Mouse (Mus musculus): ENCODE data around the gene Plekhh1.

GRCm38 (mm10) chr12:79017994-79018399 is 11.0 kb upstream of the Plekhh1 start:
- TF ChIP-seq POLR2A (IDR thresholded peaks at IDR 0.05; ENCODE audit: borderline replicate concordance, control insufficient read depth, low read depth, low read length) (no peak), CTCF (IDR thresholded peaks at IDR 0.05; ENCODE audit: control insufficient read depth, insufficient read depth, low read length) (no peak)
